Mouse (Mus musculus) gonadal fat pad, adult 2 months (tissue): ENCODE measurements around the gene Tmf1. TPM values are rescaled to one million over a fixed set of nuclear protein-coding genes. Genes with fewer than 3 reads are reported as not detected.
A peak's percentile ranks its signal among the peaks of the same experiment; 100 is the strongest.

Source experiments
- DNase-seq: peaks from one replicate; pipeline ENCODE4 v3.0.0-alpha.2; 2012; ENCODE audit warnings: low read depth
- polyA plus RNA-seq: library from polyadenylated mRNA; depleted of rRNA; stranded (reverse); fragments of >200 nt; gene quantifications from 2 replicates; pipeline ENCODE4 v1.2.3, GENCODE M21; 2012; rRNA removed

The Tmf1 gene
- 5.5 and 8.5 TPM in 2 replicates for polyA plus RNA-seq

- DNase-seq: peak; percentile 50
These were observed at the start of gene Tmf1 for GRCm38 (mm10) chr6:97178491-97179366. Tmf1 (minus strand) TSS chr6:97179122.

- DNase-seq: no peak
These were observed 48.3 kb upstream of the Tmf1 start for GRCm38 (mm10) chr6:97227067-97227847.

DNA sequence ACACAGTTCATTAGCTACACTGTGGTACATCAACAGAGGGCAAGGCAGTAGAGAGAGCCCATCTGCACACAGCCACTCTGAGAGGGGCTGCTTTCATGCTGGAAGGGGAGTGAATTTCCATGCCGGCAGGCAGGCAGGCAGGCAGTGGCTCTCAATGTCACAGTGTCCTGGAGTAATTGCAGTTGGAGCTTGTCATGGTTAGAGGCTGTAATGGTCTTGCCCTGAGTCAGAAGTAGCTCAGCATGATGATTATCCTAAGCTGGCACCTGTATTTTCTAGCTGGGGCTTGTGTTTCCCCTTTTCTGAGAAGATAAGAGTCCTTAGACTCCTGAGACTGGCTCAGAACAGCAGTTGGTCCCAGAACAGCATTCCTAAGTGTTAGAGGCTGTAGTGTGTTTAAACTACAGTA is 47.2 kb upstream of the Tmf1 start:
- DNase-seq: no peak

DNA sequence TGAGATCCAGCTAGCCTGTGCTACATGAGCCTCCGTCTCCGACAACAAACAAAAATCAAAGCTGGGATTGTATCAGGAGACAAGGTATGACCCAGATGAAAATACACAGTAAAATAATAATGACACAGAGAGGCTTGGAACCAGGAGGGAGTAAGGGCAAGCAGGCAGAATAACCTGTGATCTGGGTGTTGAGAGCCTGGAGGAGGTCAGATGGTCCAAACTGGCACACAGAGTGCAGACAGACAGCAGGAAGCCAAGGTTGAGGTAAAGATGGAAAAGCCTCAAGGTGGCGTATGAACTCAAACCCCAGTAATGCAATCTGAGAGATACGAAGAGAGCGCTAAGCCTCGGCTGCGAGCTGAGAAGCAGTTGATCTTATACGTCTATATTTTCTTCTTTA is 45.6 kb upstream of the Tmf1 start:
- DNase-seq: no peak

GRCm38 (mm10) chr6:97223566-97223965 is 44.6 kb upstream of the Tmf1 start:
- no peak for DNase-seq

- DNase-seq: no peak
These were observed 44.1 kb upstream of the Tmf1 start for GRCm38 (mm10) chr6:97222931-97223467.

DNA sequence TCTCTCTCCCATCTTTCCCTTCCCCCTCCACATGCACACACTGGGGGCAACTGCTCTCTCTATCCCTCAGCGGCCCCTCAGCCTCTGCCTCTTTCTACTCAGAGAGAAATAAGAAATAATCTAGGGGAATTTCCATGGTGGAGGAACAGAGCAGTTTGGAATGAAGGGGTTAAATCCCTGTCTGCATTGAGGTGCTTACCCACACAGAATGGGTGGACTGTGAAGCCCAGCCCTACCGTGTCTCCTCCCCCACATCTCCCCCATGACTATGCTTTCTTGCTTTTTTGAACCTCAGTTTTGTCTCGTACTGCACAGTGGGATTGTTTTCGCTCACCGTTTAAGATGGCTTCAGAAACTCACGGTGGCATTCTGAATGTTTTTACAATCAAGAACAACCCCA is 43.4 kb upstream of the Tmf1 start:
- DNase-seq: no peak

DNA sequence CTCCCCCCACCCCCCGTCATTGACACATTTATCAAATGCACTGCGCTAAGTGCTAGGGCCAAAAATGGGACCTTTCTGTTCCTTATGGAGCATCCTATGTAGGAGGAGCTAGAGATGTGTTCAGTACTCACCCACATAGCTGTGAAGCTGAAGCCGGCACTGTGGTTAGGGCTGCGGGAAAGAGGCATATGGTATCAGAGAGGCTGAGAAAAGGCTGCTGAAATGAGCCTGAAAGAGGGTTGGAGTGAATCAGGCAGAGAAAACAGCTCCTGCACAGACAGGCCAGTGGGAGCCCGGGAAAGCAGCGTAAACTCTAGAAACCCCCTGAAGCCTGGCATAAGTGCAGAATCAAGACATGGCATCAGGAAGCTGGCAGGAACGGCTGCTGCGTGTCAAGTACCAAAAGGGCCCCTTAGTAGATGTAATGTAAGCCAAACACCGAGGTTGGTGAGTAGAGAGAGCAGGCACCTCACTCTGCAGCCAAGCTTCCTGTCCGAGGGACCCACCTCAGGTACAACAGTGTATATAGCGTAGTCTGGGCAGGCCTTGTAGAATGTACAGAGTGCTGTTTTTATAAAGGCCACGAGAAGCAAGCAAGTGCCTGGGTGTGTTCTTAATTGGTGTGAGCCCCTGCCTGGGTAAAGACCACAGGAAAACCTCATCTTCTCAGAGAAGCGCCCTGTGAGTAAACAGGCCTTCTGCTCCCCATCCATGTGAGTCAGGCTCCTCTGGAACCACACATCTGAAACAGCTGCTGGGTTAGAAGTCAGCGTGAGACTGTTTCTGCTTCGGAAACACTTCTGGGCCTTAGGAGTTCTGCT is 42.5 kb upstream of the Tmf1 start:
- DNase-seq: no peak

DNA sequence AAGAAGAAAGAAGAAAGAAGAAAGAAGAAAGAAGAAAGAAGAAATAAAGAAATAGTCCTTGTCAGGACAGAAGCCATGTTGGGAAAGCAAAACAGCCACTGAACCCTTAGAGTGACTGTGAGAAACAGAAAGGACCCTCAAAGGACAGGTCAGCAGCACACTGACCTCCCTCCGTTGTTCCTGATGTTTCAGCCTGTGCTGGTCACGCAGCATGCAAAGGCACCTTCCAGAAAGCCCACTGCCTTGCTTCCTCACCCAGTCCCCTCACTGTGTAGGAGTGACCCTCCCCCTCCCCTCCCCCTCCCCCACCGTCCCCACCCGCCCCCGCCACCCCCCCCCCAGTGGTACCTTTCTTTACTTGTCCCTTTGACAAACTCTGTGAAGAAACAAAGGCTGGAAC is 41.8 kb upstream of the Tmf1 start:
- no peak for DNase-seq

DNA sequence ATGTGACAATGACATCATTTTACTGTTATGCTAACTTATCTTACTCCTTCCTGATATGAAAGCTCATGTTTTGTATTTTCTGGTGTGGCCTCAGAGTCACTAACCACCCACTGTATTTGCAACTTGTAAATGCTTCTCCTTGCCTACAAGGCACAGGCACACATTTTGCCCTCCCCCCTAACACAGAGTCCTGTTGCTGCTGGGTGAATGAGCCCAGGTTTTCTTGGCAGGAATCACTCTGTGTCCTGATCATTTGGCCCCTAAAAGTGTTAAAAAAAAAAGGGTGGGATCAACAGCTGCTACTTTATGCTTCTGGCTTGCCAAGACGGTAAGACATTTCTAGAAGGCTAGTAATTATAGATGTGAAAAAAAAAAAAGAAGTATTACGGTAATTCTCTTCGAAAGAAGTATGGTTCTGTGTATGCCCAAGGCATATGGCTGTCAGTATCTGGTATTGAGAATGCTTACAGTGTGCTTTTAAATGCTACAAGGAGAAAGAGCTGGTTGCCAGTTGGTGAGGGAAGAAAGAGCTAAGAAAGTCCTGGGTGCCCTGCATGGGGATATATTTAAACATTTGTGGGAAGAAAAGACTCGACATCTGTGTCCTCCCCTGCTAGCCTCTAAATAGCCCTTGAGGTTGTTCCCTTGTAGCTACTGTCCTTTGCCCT is 37.4 kb upstream of the Tmf1 start:
- DNase-seq: no peak

GRCm38 (mm10) chr6:97211981-97212380 is 33.1 kb upstream of the Tmf1 start:
- no peak for DNase-seq

DNA sequence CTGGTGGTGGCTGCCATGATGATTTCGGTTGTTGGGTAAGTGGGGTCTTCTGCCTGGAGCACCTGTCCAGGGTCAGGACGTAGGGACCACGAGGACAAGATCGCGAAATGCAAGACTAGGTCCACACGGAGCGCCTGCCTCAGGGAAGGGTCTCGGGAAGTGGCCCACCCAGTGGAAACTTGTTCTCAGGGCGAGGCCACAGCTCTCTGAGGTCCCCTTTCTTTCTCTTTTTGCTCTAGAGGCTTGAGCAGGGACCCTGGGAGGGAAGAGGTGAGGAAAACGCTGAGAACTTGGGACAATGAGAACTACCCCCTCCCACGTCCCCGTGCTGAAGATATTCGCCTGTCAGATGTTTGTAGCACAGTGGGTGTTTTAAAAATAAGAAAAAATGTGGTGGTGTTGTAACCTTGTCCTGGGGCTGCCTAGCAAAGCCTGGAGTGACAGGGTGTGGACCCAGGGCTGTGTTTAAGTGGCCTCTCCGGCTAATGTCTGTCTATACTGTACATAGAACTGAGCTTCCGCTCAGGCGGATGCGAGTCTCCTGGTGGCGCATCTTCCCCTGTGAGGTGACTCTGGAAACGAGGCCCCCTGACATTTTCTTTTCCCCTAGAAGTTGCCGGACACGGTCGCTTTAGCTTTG is 32.2 kb upstream of the Tmf1 start:
- DNase-seq: no peak

GRCm38 (mm10) chr6:97210191-97210961 is 31.5 kb upstream of the Tmf1 start, which contains the start of gene Arl6ip5:
Arl6ip5 (plus strand) TSS chr6:97210689.
- no peak for DNase-seq

- no peak for DNase-seq
These were observed 30.8 kb upstream of the Tmf1 start for GRCm38 (mm10) chr6:97209751-97210150.

DNA sequence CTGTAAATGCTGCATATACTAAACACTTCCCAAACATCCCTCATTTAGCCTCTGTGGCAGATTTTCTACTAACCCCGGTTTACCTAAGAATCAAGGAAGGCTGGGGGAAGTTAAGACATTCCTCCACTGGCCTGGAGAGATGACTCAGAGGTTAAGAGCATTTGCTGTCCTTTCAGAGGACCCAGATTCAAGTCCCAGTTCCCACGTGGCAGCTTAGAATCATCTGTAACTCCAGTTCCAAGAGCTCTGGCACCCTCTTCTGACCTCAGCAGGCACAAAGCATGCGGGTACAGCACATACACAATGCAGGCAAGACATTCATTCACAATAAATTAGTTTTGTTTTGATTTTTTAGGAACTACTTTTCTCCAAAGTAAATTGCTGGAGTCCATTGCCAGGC is 30.3 kb upstream of the Tmf1 start:
- DNase-seq: no peak

DNA sequence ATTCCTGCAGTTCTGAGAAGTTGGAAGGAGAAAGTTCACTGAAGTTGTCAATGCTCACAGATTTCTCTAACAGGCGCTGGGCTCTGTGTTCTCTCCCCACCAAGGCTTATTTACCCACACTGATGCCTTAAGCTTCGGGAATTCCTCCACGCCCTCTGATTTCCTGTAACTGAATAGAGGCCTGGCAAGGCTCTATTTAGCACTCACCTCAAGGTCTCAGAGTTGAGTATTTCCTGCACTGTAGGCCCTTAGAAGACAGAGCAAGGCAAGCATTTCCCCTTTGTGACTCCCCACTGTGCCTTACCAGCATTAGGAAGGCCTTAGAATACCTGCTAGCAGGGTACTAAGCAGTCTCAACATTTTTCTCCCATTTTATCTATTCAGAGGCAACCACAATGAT is 29.5 kb upstream of the Tmf1 start:
- DNase-seq: no peak

- no peak for DNase-seq
These were observed 28.2 kb upstream of the Tmf1 start for GRCm38 (mm10) chr6:97207085-97207484.

DNA sequence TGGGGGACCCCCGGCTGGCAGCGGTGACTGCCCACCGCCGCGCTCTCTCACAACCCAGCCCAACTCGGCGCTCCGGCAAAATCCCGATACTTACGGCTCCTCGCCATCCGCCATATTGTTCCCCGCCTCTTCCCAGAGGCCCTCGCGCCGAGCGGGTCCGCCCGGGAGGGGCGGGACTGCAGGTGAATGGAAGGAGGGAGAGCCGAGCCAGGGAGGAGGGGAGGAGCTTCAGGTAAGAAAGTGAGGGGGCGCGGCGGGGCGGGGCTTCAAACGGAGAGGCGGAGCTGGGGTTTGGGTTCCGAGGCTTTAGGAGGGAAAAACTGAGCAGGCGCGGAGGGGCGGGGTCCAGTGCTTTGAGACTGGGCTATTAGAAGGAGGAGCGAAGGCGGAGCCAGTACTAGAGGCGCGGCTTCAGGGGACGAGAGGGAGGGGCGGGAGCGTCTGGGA is 26.5 kb upstream of the Tmf1 start, which contains the start of gene Uba3:
Gene Uba3, minus strand, starts transcription at position 209 of the 447 bp plus-strand sequence.
- DNase-seq: peak; percentile 81

GRCm38 (mm10) chr6:97204952-97205351 is 26.0 kb upstream of the Tmf1 start:
- DNase-seq: no peak
